Mouse (Mus musculus) adrenal gland (tissue): ENCODE data around the gene Olfr1224-ps1.
"Not testable (repeated sequence)": the region's sequence is repeated elsewhere in the genome, so short reads cannot be mapped to it uniquely, and the experiment has no call there.

Source experiments
- intact Hi-C: fragments of 180-260 bp; cut with DNase I; formaldehyde crosslinking; loops from one replicate; pipeline ENCODE4 v1.15.1; 2025
- long read RNA-seq, 2 experiments: library from polyadenylated mRNA; unstranded; transcript quantifications; one replicate each; pipeline ENCODE4 v2.0.0; 2020; ENCODE audit warnings: borderline replicate concordance in 1 of 2; ENCODE audit not compliant: insufficient replicate concordance in 1 of 2

The Olfr1224-ps1 gene
- long read RNA-seq, experiment 1 = 0 reads
- long read RNA-seq, experiment 2 = 0 reads

DNA sequence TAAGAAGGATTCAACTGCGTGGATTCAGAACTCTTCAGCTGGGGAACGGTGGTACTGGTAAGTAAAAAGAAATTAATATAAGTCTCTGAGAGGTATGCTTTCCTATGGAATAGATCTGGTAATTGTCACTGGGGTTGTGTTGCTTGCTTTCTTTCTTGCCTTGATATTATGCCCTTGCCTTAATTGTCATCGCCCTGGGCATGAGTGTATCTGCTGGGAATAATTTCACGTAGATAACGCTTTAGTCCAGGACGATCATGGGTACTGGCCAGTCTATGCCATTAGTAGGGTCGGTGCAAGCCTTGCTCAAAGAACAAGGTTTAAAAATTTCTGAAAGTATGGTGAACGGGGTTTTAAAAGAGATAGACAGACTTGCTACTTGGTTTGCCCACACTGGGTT, at the start of gene Olfr1224-ps1:
Gene Olfr1224-ps1 (minus strand): TSS at position 101 of the 400 bp plus-strand sequence.
- intact Hi-C loops = not testable (repeated sequence)

GRCm38 (mm10) chr2:89199948-89200347, 36.1 kb upstream of the Olfr1224-ps1 start, which contains the start of gene Olfr1226:
Gene Olfr1226, minus strand, starts transcription at chr2:89200048.
- intact Hi-C loops = no loop called here

- intact Hi-C loops = no loop called here
Measured at GRCm38 (mm10) chr2:89196325-89196982, 32.6 kb upstream of the Olfr1224-ps1 start.

DNA sequence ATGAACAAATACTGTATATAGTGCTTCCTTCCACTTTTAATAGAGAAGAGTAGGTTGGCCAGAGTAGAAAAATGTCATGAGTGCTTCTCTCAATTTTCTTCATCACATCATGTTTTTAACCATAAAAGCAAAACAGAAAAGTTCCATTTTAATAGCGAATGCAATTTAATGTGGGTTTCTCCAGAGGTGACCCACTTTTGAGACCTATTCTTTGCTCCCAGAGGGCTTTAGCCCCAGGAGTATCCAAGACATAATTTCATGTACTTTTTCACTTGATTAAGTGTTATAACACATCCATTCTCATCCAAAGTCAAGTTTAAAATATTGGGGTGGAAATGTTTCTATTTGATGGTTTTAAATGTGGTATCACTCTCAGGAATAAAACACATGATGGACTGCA, 10.7 kb upstream of the Olfr1224-ps1 start, which contains the start of gene Olfr1225:
Gene Olfr1225 (minus strand): TSS at position 101 of the 400 bp plus-strand sequence.
- intact Hi-C loops = no loop called here

- intact Hi-C loops = not testable (repeated sequence)
Measured at GRCm38 (mm10) chr2:89164711-89165110, 820 bp upstream of the Olfr1224-ps1 start.

DNA sequence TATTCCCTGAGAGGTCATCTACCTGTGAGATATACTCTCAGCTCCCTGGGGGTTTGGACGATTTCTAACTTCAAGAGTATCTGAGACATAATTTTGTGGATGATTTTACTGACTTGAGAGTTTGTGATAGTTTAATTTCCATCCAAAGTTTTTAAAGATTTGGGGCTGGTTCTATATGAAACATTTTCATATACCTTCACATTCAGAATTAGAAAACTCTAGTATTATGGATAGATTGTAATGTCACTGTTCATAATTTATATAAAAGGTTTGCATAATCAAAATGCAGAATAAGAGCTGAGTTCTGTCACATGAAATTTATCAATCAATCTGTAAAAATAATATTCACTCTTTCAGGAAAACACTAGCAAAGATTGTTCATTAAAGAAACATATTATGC, 12.4 kb downstream of the Olfr1224-ps1 start, which contains the start of gene Olfr1223:
Gene Olfr1223 (minus strand): TSS at position 101 of the 400 bp plus-strand sequence.
- intact Hi-C loops = no loop called here

- intact Hi-C loops = no loop called here
Measured at GRCm38 (mm10) chr2:89132954-89133353, 30.9 kb downstream of the Olfr1224-ps1 start, which contains the start of gene Olfr1222. Gene Olfr1222, minus strand, starts transcription at chr2:89133054.

GRCm38 (mm10) chr2:89117183-89117582, 46.7 kb downstream of the Olfr1224-ps1 start, which contains the start of gene Olfr1221:
Gene Olfr1221, minus strand, starts transcription at chr2:89117283.
- intact Hi-C loops = no loop called here

GRCm38 (mm10) chr2:89106735-89107134, 57.2 kb downstream of the Olfr1224-ps1 start, which contains the start of gene Olfr1220:
Gene Olfr1220, minus strand, starts transcription at chr2:89106835.
- intact Hi-C loops = no loop called here

DNA sequence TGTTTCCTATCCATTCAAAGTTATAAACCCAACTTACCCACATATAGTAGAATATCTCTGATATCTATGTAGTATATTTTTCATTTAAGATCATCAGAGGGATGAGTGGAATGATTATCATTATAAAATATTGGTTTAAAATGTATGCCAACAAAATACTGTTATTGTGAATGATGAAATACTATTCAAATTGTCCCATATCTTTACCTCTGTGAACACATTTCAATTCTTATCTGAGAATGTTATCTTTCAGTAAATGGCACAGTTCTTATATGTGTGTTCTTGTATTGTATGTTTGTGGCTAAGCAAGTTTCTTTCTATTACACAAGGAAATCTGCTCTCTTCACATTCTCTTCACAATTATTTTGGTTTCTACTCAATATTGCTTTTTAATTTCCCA, 58.2 kb downstream of the Olfr1224-ps1 start:
- intact Hi-C loops = no loop called here
